Mouse (Mus musculus) hindbrain, embryonic 10.5 days (tissue): ENCODE data around the gene Rasal2. TPM values are rescaled to one million over a fixed set of nuclear protein-coding genes. Genes with fewer than 3 reads are reported as not detected.

Experiments used
- DNase-seq: peaks from one replicate; pipeline ENCODE4 v3.0.0-alpha.2; 2017; ENCODE audit warnings: low spot score
- H3K27ac ChIP-seq: fragments of 300-500 bp; sonication (generic); 2 replicates; pipeline ENCODE4 v1.5.1; 2016; ENCODE audit warnings: mild to moderate bottlenecking, moderate library complexity
- H3K27me3 ChIP-seq: fragments of 300-500 bp; sonication (generic); 2 replicates; pipeline ENCODE4 v1.6.1; 2016; ENCODE audit warnings: mild to moderate bottlenecking; ENCODE audit not compliant: poor library complexity, insufficient read depth, severe bottlenecking
- H3K36me3 ChIP-seq: fragments of 300-500 bp; sonication (generic); 2 replicates; pipeline ENCODE4 v1.6.1; 2016; ENCODE audit warnings: mild to moderate bottlenecking, moderate library complexity
- H3K4me1 ChIP-seq: fragments of 300-500 bp; sonication (generic); replicated peaks from 2 replicates; pipeline ENCODE4 v1.6.1; 2016; ENCODE audit warnings: mild to moderate bottlenecking
- H3K4me3 ChIP-seq: fragments of 300-500 bp; sonication (generic); 2 replicates; pipeline ENCODE4 v1.5.1; 2016; ENCODE audit warnings: mild to moderate bottlenecking, moderate library complexity
- H3K9me3 ChIP-seq: fragments of 300-500 bp; sonication (generic); 2 replicates; pipeline ENCODE4 v1.6.1; 2016; ENCODE audit warnings: mild to moderate bottlenecking, moderate library complexity
- WGBS: fragments of 180-500 bp; shearing (Covaris S2); methylation state at CpG from one replicate; pipeline ENCODE4 v1.1.7; 2016; 5-methylcytosine and 5-hydroxymethylcytosine counted together
- polyA plus RNA-seq: library from polyadenylated mRNA; unstranded; fragments of >200 nt; fragmentation: Nextera tagmentation; extraction: Ambion mirVana; gene quantifications from 2 replicates; pipeline ENCODE4 v1.2.1, GENCODE M21; 2016

The Rasal2 gene
- polyA plus RNA-seq, 1 experiment from 2014 or later, result 18.5 TPM

DNA sequence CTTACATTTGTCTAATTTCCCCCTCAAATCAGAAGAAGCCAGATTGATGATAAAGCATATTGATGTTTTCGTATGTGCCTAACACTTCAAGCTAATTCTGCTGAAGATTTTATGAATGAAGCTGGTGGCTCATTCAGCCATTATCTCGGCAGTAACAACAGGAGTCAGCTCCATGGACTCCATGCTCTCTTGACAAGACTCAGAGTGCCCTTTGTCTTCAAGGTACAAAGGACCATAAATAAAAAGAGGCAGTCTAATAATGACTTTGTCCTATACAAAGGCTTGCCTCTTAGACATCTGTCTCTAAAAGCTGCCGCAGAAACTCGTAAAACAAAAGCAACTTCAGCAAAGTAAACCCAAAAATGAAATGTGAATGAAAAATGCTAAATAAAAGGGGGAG lies 24.4 kb downstream of the Rasal2 start:
- Histone ChIP-seq H3K9me3 (no peaks in the 10 kb centered on the region), H3K27me3 (no peaks in the 10 kb centered on the region), H3K27ac (peak overlapping the region; percentile 53), H3K4me1 (peaks cover 20% of the 10 kb centered on the region), H3K4me3 (0 out of 2 replicates have a peak overlapping the region, but pooled peaks have one; percentile 7), H3K36me3 (peaks cover 6% of the 10 kb centered on the region; the same call in 1 of the 2 replicates)
- WGBS, result 33% methylated on average over 4 of the region's 4 CpGs
- no peak for DNase-seq

DNA sequence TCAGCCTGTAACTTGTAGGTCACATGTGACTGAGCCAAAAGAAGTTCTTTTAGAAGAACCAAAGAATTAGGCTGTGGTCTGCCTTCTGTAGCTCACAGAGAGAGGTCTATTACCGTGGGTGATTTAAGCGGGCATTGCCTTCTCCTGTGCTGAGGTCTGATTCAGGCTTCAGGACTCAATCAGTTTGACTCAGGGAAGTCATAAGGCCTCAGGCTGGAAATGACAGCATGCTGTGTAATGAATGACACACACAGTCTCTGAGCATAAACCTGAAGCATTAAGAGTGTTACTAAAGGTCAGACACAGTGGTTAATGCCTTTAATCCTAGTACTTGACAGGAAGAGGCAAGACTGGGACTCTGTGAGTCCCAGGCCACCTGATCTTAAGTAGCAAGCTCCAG lies 31.7 kb downstream of the Rasal2 start:
- Histone ChIP-seq H3K4me1 (peaks cover 17% of the 10 kb centered on the region), H3K27me3 (no peaks in the 10 kb centered on the region), H3K9me3 (no peaks in the 10 kb centered on the region), H3K27ac (no peak overlapping the region), H3K4me3 (no peak overlapping the region), H3K36me3 (peaks cover 6% of the 10 kb centered on the region; the same call in 1 of the 2 replicates)
- 63% methylated on average over 2 of the region's 2 CpGs for WGBS
- no peak for DNase-seq

DNA sequence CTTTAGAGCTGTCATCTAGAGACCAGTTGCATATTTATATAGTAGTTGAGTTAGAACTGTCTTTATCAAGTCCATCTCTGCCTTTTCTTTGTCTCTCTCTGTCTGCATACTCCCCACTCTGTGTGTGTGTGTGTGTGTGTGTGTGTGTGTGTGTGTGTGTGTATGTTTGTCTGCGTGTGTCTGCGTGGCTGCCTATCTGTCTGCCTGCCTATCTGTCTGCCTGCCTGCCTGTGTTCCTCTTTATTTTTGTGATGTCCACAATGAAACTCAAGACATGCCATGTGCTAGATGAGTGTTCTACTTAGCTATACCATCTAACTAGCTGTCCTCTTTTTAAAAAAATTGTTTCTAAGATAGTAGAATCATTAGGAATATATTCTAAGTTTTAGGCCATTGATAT lies 42.0 kb downstream of the Rasal2 start:
- peaks cover 6% of the 10 kb centered on the region for H3K4me1 ChIP-seq
- DNase-seq, result no peak
- no peak overlapping the region for H3K27ac ChIP-seq
- H3K9me3 ChIP-seq, result no peaks in the 10 kb centered on the region
- no peak overlapping the region for H3K4me3 ChIP-seq
- H3K36me3 ChIP-seq, result no peaks in the 10 kb centered on the region
- WGBS, result 88% methylated on average over 2 of the region's 2 CpGs
- no peaks in the 10 kb centered on the region for H3K27me3 ChIP-seq

DNA sequence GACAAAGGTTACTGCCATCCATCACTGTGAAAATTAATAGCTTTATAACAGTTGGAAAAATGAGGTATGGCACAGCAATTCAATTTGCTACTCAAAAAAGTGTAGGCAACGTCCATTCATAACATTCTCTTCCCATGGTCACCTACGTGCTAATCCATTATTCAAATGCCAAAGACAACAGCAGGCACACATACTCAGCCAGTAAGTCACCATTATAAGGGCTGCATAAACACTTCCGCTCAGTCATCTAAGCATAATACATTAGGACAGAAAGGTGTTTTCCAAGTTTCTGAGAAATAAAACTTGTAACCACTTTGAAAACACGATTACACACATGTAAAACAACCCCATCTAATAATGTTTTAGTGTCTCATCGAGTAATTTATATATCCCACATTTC lies 44.1 kb downstream of the Rasal2 start:
- Histone ChIP-seq H3K36me3 (no peaks in the 10 kb centered on the region), H3K4me1 (peaks cover 6% of the 10 kb centered on the region), H3K9me3 (no peaks in the 10 kb centered on the region), H3K27me3 (no peaks in the 10 kb centered on the region), H3K27ac (no peak overlapping the region), H3K4me3 (no peak overlapping the region)
- DNase-seq, result no peak
- WGBS, result 75% methylated on average over 5 of the region's 5 CpGs

DNA sequence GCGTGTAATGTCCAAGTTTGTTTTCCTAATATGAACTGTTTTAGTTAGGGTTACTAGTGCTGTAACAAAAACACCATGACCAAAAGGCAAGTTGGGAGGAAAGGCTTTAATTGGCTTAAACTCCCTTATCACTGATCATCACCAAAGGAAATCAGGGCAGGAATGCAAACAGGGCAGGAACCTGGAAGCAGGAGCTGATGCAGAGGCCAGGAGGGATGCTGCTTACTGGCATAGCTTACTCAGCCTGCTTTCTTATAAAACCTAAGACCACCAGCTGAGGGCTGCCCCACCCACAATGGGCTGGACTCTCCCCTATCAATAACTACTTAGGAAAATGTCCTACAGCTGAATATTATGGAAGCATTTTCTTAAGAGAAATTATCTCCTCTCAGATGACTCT lies 65.7 kb downstream of the Rasal2 start:
- WGBS, result 76% methylated on average over 1 of the region's 1 CpGs
- no peaks in the 10 kb centered on the region for H3K4me1 ChIP-seq
- H3K9me3 ChIP-seq, result no peaks in the 10 kb centered on the region
- no peaks in the 10 kb centered on the region for H3K27me3 ChIP-seq
- DNase-seq, result no peak
- no peak overlapping the region for H3K4me3 ChIP-seq
- no peaks in the 10 kb centered on the region for H3K36me3 ChIP-seq
- H3K27ac ChIP-seq, result no peak overlapping the region

DNA sequence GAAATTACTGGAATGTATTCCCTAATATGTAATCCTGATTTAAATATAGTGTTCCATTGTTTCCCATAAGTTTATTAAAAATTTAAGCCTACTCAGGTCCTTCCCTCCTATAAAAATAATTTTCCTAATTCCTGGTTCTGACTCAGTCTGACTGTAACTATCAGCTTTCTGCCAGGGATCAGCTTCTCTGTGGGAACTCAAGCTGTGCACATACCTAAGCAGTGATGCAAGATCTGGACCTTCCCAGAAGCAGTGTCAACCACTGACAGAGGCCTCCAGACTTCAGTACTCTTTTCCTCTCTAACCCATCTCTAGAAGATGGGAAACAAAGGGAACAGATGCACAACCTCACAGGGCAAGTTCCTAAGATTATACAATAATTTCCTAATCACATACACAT lies 68.9 kb downstream of the Rasal2 start:
- H3K36me3 ChIP-seq, result no peaks in the 10 kb centered on the region
- no peaks in the 10 kb centered on the region for H3K9me3 ChIP-seq
- H3K27me3 ChIP-seq, result no peaks in the 10 kb centered on the region
- H3K27ac ChIP-seq, result no peak overlapping the region
- no peaks in the 10 kb centered on the region for H3K4me1 ChIP-seq
- DNase-seq, result no peak
- H3K4me3 ChIP-seq, result no peak overlapping the region

DNA sequence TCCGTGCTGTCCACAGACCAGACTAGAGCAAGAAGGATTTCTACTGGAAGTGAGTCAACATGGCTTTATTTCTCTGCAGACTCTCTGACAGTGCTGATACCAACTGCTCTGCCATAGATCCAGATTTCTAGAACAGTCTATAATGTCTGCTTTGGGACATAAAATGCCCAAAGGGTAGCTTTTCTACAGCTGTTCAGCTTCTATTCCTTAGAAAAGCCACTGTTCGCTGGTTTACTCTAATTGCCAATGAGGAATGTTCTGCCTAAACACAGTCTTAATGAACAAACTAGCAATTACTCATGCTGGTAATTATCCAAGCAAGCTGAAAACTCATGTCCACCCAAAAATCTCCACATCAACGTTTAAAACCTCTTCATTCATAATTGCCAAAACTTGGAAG lies 77.6 kb downstream of the Rasal2 start:
- H3K27ac ChIP-seq, result no peak overlapping the region

DNA sequence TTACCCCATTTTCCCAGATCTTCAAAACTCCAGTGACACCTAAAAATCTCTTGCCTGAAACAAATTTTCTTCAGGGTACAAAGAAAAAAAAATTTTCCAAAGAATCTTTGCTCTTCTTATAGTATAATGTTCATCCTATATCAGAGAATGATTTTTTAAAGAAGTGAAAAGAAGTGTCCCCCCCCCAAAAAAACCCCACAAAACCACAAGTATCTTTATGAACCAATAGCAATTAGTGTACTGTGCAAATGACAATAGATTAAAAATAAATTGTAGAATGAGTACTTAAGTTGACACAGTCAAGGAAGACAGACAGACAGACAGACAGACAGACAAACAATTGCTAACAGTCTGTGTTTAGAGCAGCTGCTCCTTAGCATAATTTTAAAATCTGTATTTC lies 84.3 kb downstream of the Rasal2 start:
- Histone ChIP-seq H3K27me3 (no peaks in the 10 kb centered on the region), H3K27ac (no peak overlapping the region), H3K4me3 (no peak overlapping the region), H3K36me3 (no peaks in the 10 kb centered on the region), H3K9me3 (no peaks in the 10 kb centered on the region), H3K4me1 (peaks cover 11% of the 10 kb centered on the region)
- no peak for DNase-seq

More for the DNA sequence above, 77.6 kb downstream of the Rasal2 start:
- DNase-seq, result no peak
- Histone ChIP-seq H3K4me1 (no peaks in the 10 kb centered on the region), H3K27me3 (no peaks in the 10 kb centered on the region), H3K36me3 (no peaks in the 10 kb centered on the region), H3K9me3 (no peaks in the 10 kb centered on the region), H3K4me3 (no peak overlapping the region)
- WGBS, result 87% methylated on average over 3 of the region's 3 CpGs

DNA sequence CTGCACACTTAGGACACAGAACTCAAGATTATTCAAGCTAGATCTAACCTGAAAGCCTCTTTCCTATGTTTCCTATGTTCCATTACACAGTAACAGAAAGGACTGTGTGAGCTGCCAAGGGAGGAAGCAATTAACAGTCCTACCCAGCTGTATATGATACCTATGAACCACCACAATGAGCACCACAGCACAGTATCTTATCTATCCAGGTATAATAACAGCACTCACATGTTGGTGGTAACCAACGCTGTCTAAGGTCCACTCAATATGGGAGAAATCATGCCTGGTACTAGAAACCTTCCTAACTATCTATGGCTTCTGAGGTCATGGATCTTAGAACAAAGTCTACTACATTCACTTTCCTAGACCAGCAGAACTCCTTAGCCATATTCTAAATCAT lies 89.3 kb downstream of the Rasal2 start:
- Histone ChIP-seq H3K4me3 (no peak overlapping the region), H3K36me3 (no peaks in the 10 kb centered on the region), H3K9me3 (no peaks in the 10 kb centered on the region), H3K4me1 (peaks cover 11% of the 10 kb centered on the region), H3K27me3 (no peaks in the 10 kb centered on the region), H3K27ac (no peak overlapping the region)
- 95% methylated on average over 1 of the region's 1 CpGs for WGBS
- DNase-seq, result no peak

DNA sequence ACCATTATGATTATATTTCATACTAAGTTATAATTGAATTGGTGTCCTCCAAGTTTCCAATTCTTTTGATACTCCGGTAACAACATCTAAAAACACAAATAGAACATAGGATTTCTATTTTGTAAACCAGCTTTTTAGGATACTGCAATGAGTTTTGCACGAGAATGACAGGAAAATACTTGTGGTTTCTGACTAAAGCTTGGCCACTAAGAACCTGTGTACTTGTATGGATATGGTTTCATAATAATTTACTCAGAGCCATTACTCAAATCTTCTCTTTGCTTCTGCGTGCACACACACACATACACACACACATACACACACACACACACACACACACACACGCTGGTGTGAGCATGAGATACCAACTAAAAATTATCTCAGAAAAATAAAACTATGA lies 93.5 kb downstream of the Rasal2 start:
- DNase-seq, result no peak
- no peak overlapping the region for H3K27ac ChIP-seq
- no peaks in the 10 kb centered on the region for H3K9me3 ChIP-seq
- WGBS, result 92% methylated on average over 4 of the region's 4 CpGs
- no peaks in the 10 kb centered on the region for H3K4me1 ChIP-seq
- H3K27me3 ChIP-seq, result no peaks in the 10 kb centered on the region
- H3K36me3 ChIP-seq, result no peaks in the 10 kb centered on the region
- no peak overlapping the region for H3K4me3 ChIP-seq

DNA sequence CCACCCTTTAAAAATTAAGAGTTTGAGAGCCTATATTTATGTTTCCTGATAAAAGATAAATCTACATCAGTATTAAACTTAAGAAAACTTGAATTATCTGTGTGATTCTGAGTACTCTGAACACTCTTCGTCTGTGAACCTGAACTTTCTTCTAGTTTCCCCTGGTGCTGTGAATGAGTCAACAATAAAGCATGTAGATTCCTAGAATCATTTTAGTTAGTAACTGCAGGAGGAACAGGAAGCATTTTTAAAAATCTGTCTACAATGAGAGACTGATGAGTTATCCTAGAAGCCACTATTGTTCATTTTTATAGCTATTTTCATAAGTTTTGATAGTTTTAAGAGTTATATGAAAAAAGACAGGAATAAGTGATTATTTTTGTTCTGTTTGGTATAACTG lies 111.1 kb downstream of the Rasal2 start:
- no peak overlapping the region for H3K27ac ChIP-seq
- H3K4me3 ChIP-seq, result no peak overlapping the region
- no peaks in the 10 kb centered on the region for H3K9me3 ChIP-seq
- no peaks in the 10 kb centered on the region for H3K4me1 ChIP-seq
- H3K36me3 ChIP-seq, result peaks cover 8% of the 10 kb centered on the region; the same call in 1 of the 2 replicates
- H3K27me3 ChIP-seq, result no peaks in the 10 kb centered on the region
- no peak for DNase-seq
- 82% methylated on average over 1 of the region's 1 CpGs for WGBS

DNA sequence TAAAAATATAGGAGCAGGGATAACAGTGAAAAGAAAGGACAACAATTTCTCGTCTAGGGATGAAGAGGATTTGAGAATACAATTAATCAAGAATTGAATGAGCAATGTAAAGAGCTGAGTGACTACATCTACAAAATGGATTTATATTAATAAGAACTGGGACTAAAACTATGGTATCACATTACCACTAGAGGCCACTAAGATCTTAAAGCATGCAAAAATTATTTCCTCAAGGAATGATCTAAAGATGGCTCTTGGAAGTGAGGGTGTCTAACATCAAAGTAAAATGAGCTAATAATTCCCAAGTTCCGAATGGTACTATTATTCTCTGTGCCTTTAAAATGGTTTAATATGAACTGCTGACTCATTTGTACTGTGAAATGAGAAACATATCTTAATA lies 112.8 kb downstream of the Rasal2 start:
- 92% methylated on average over 2 of the region's 2 CpGs for WGBS
- Histone ChIP-seq H3K4me3 (no peak overlapping the region), H3K4me1 (no peaks in the 10 kb centered on the region), H3K9me3 (no peaks in the 10 kb centered on the region), H3K27me3 (no peaks in the 10 kb centered on the region), H3K27ac (no peak overlapping the region), H3K36me3 (peaks cover 12% of the 10 kb centered on the region; the same call in 1 of the 2 replicates)
- no peak for DNase-seq

DNA sequence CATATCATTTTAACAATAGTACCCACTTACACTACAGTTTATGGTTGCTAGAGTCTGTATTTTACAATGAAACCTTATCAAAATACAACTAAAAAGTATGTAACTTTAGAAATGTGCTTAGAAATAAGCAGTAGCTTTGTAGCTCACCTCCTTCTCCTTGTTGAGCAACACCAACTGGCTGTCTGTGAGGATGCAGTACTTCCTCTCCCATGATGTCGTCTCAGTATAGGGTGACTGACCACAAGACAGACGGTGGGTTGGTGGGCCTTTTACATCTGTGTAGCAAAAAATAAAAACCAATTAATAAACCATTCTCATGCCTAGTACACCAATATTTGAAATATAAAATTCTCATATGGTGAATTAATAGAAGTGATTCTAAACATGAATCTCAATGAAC lies 113.4 kb downstream of the Rasal2 start:
- Histone ChIP-seq H3K36me3 (peaks cover 12% of the 10 kb centered on the region; the same call in 1 of the 2 replicates), H3K4me3 (no peak overlapping the region), H3K9me3 (no peaks in the 10 kb centered on the region), H3K4me1 (no peaks in the 10 kb centered on the region), H3K27ac (no peak overlapping the region), H3K27me3 (no peaks in the 10 kb centered on the region)
- DNase-seq, result no peak
- 97% methylated on average over 2 of the region's 2 CpGs for WGBS

DNA sequence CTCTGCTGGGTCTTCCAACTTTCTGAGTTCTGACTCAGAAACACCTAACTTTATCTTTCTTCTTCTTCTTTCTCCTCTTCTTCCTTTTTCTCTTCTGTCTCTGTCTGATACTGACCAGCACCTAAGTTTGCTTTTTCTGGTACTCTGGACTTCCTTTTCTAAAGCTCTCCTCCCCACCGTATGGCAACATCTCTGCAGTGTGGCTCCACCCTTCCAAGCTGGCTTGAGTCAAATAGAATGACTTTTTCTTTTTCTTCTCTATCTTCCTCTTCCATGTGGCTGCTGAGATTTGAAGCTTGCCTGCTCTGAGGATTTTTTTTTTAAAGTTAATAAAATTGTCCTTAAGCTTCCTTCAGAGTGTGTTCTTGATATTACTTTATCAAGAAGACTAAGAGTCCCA lies 115.3 kb downstream of the Rasal2 start:
- no peak for DNase-seq
- H3K4me1 ChIP-seq, result no peaks in the 10 kb centered on the region
- WGBS, result 84% methylated on average over 1 of the region's 1 CpGs
- H3K4me3 ChIP-seq, result no peak overlapping the region
- peaks cover 12% of the 10 kb centered on the region; the same call in 1 of the 2 replicates for H3K36me3 ChIP-seq
- H3K9me3 ChIP-seq, result no peaks in the 10 kb centered on the region
- no peak overlapping the region for H3K27ac ChIP-seq
- no peaks in the 10 kb centered on the region for H3K27me3 ChIP-seq
